Mouse (Mus musculus) ES-Bruce4 (cell line): ENCODE measurements at regions not wholly inside any gene's neighbourhood (a gene's known extent, or its start where the extent isn't known, plus 50 kb on each side); places are given as distances from the start of the nearest gene placed in this dataset.
"Not testable (repeated sequence)": the region's sequence is repeated elsewhere in the genome, so short reads cannot be mapped to it uniquely, and the experiment has no call there.

Experiments
- H3K27ac ChIP-seq: 2 replicates; pipeline ENCODE4 v1.5.1; 2012; ENCODE audit warnings: low read length, inconsistent platforms; ENCODE audit not compliant: insufficient read depth
- H3K27me3 ChIP-seq: 2 replicates; pipeline ENCODE4 v1.6.1; 2012; ENCODE audit warnings: mild to moderate bottlenecking, low read length, inconsistent platforms; ENCODE audit not compliant: control insufficient read depth, poor library complexity, insufficient read depth, severe bottlenecking
- H3K36me3 ChIP-seq: 2 replicates; pipeline ENCODE4 v1.6.1; 2012; ENCODE audit warnings: inconsistent platforms, mild to moderate bottlenecking, low read length, moderate library complexity; ENCODE audit not compliant: control insufficient read depth, poor library complexity, insufficient read depth, severe bottlenecking
- H3K4me1 ChIP-seq: one replicate; pipeline ENCODE4 v1.8.1; 2011; ENCODE audit warnings: low read length; ENCODE audit not compliant: control insufficient read depth, insufficient read depth
- H3K4me3 ChIP-seq: 2 replicates; pipeline ENCODE4 v1.5.1; 2011; ENCODE audit warnings: low read depth, mild to moderate bottlenecking, low read length
- H3K9ac ChIP-seq: 2 replicates; pipeline ENCODE4 v1.6.1; 2012; ENCODE audit warnings: low read depth, mild to moderate bottlenecking, inconsistent platforms; ENCODE audit not compliant: poor library complexity, severe bottlenecking
- H3K9me3 ChIP-seq: replicated peaks from 2 replicates; pipeline ENCODE4 v1.6.1; 2012; ENCODE audit warnings: mild to moderate bottlenecking, low read length, inconsistent platforms; ENCODE audit not compliant: control insufficient read depth, poor library complexity, insufficient read depth, severe bottlenecking
- CTCF ChIP-seq: IDR thresholded peaks from one replicate; pipeline ENCODE4 v1.8.1; 2011; ENCODE audit warnings: low read depth, low read length
- EP300 ChIP-seq: IDR thresholded peaks from 2 replicates; pipeline ENCODE4 v1.6.1; 2011; ENCODE audit warnings: low read depth, low read length; ENCODE audit not compliant: insufficient read depth
- POLR2A ChIP-seq: IDR thresholded peaks from one replicate; pipeline ENCODE4 v1.8.1; 2011; ENCODE audit warnings: low read length; ENCODE audit not compliant: insufficient read depth

GRCm38 (mm10) chr13:5367058-5367797 lies 494.1 kb upstream of the Klf6 start:
- Histone ChIP-seq H3K4me1 (no peaks in the 10 kb centered on the region), H3K9ac (no peak overlapping the region), H3K4me3 (no peak overlapping the region), H3K9me3 (no peaks in the 10 kb centered on the region), H3K36me3 (no peaks in the 10 kb centered on the region), H3K27me3 (no peaks in the 10 kb centered on the region), H3K27ac (no peak overlapping the region)
- TF ChIP-seq CTCF (no peak), POLR2A (no peak), EP300 (no peak)

- H3K9ac ChIP-seq: no peak overlapping the region
- TF ChIP-seq CTCF (no peak), POLR2A (no peak), EP300 (no peak)
- H3K4me1 ChIP-seq: no peaks in the 10 kb centered on the region
These were observed 491.3 kb upstream of the Klf6 start for GRCm38 (mm10) chr13:5370007-5370406.

GRCm38 (mm10) chr13:5373191-5373590 lies 488.1 kb upstream of the Klf6 start:
- no peak overlapping the region for H3K4me3 ChIP-seq
- no peaks in the 10 kb centered on the region for H3K4me1 ChIP-seq
- H3K9me3 ChIP-seq: no peaks in the 10 kb centered on the region
- no peaks in the 10 kb centered on the region for H3K27me3 ChIP-seq
- H3K36me3 ChIP-seq: no peaks in the 10 kb centered on the region
- TF ChIP-seq CTCF: no peak
- TF ChIP-seq POLR2A: no peak
- TF ChIP-seq EP300: no peak
- no peak overlapping the region for H3K27ac ChIP-seq
- no peak overlapping the region for H3K9ac ChIP-seq

More at GRCm38 (mm10) chr13:5370007-5370406, 491.3 kb upstream of the Klf6 start:
- no peaks in the 10 kb centered on the region for H3K36me3 ChIP-seq
- no peak overlapping the region for H3K4me3 ChIP-seq
- H3K9me3 ChIP-seq: no peaks in the 10 kb centered on the region
- no peak overlapping the region for H3K27ac ChIP-seq
- H3K27me3 ChIP-seq: no peaks in the 10 kb centered on the region

GRCm38 (mm10) chr13:5408226-5408804 lies 453.0 kb upstream of the Klf6 start:
- Histone ChIP-seq H3K4me1 (no peaks in the 10 kb centered on the region), H3K27me3 (no peaks in the 10 kb centered on the region), H3K36me3 (no peaks in the 10 kb centered on the region), H3K9me3 (no peaks in the 10 kb centered on the region), H3K27ac (no peak overlapping the region), H3K4me3 (no peak overlapping the region), H3K9ac (no peak overlapping the region)
- no peak for TF ChIP-seq EP300
- no peak for TF ChIP-seq POLR2A
- no peak for TF ChIP-seq CTCF

- TF ChIP-seq EP300: no peak
- no peak for TF ChIP-seq POLR2A
- no peak for TF ChIP-seq CTCF
- Histone ChIP-seq H3K9ac (no peak overlapping the region), H3K9me3 (no peaks in the 10 kb centered on the region), H3K36me3 (no peaks in the 10 kb centered on the region), H3K27ac (no peak overlapping the region), H3K4me1 (no peaks in the 10 kb centered on the region), H3K27me3 (no peaks in the 10 kb centered on the region), H3K4me3 (no peak overlapping the region)
These were observed 449.2 kb upstream of the Klf6 start for GRCm38 (mm10) chr13:5412052-5412451.

GRCm38 (mm10) chr13:5413009-5413408 lies 448.3 kb upstream of the Klf6 start:
- H3K4me3 ChIP-seq, H3K4me1 ChIP-seq, H3K9ac ChIP-seq, H3K36me3 ChIP-seq, H3K9me3 ChIP-seq, H3K27ac ChIP-seq, H3K27me3 ChIP-seq: not testable (repeated sequence)
